Mouse (Mus musculus): Measurements from ENCODE around the gene Dpp7. TPM values are rescaled to one million over a fixed set of nuclear protein-coding genes. Genes with fewer than 3 reads are reported as not detected.
A peak's percentile ranks its signal among the peaks of the same experiment; 100 is the strongest.

Dpp7 gene
- polyA plus RNA-seq, 1 experiment: 15.0 TPM

DNA sequence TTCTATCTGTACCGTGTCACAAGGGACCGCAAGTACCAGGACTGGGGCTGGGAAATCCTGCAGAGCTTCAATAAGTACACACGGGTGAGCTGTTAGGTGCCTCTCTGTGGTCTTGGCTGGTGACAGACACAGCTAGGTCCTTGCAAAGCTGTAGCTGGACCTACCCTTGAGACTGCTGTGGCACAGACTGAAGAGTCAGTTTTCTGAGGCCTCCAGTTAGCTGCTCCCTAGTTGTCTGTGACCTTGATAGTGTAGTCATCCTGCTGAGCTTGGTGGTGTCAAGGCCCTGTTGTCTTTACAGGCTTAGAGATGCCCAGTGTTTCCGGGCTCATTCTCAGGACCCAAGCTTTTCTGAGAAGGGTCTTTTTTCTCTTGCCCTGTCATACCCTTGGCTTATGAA is 6.7 kb downstream of the Dpp7 start:
- H3K27ac ChIP-seq (replicated peaks; ENCODE audit: low read depth, low read length): no peak overlapping the region
- no peak overlapping the region for H3K4me3 ChIP-seq (ENCODE audit: insufficient read depth, low read depth, low read length)
- H3K4me1 ChIP-seq (ENCODE audit: control insufficient read depth, insufficient read depth, insufficient read length, low read length): no peaks in the 10 kb centered on the region

- Histone ChIP-seq H3K27ac (replicated peaks; ENCODE audit: low read depth, low read length) (no peak overlapping the region), H3K4me1 (ENCODE audit: control insufficient read depth, insufficient read depth, insufficient read length, low read length) (no peaks in the 10 kb centered on the region), H3K4me3 (ENCODE audit: insufficient read depth, low read depth, low read length) (no peak overlapping the region)
Observed at GRCm38 (mm10) chr2:25348162-25348561, 8.0 kb downstream of the Dpp7 start.

GRCm38 (mm10) chr2:25338303-25338702 is 17.9 kb downstream of the Dpp7 start:
- Histone ChIP-seq H3K27ac (replicated peaks; ENCODE audit: low read depth, low read length) (no peak overlapping the region), H3K4me1 (ENCODE audit: control insufficient read depth, insufficient read depth, insufficient read length, low read length) (peaks cover 3% of the 10 kb centered on the region; the same call in 1 of the 2 replicates), H3K4me3 (ENCODE audit: insufficient read depth, low read depth, low read length) (no peak overlapping the region)

DNA sequence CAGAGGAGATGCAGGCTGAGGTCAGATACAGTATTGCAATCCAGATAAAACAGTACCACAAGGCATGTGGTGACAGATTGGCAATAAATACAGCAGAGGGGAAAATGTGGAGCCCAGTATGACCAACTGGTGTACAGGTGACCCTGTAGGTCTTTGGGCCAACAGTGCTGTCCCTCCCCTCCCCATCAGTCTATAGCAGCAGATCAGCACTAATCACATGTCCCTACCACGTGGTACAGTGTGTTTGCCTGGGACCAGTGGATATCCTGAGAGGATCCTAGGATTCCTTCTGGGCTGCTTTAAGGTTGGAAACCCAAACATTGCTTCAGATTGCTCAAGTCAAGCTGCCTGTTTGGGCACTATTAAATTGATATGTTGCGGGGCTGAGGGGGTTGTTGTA is 22.6 kb downstream of the Dpp7 start:
- Histone ChIP-seq H3K4me1 (ENCODE audit: control insufficient read depth, insufficient read depth, insufficient read length, low read length) (peaks cover 4% of the 10 kb centered on the region; the same call in 1 of the 2 replicates), H3K4me3 (ENCODE audit: insufficient read depth, low read depth, low read length) (peak overlapping the region; percentile 72), H3K27ac (replicated peaks; ENCODE audit: low read depth, low read length) (no peak overlapping the region)

- Histone ChIP-seq H3K27ac (replicated peaks; ENCODE audit: low read depth, low read length) (peak within 1 kb of the TSS; percentile 84), H3K4me3 (ENCODE audit: insufficient read depth, low read depth, low read length) (peak within 1 kb of the TSS; percentile 94), H3K4me1 (ENCODE audit: control insufficient read depth, insufficient read depth, insufficient read length, low read length) (peaks cover 4% of the 10 kb centered on the region; the same call in 1 of the 2 replicates)
Observed at GRCm38 (mm10) chr2:25332286-25333160, 23.6 kb downstream of the Dpp7 start, which contains the start of gene Man1b1. TSS of gene Man1b1 (plus strand) at chr2:25332338.

- peak overlapping the region; percentile 94 for H3K4me3 ChIP-seq (ENCODE audit: insufficient read depth, low read depth, low read length)
- H3K27ac ChIP-seq (replicated peaks; ENCODE audit: low read depth, low read length): no peak overlapping the region
- peaks cover 4% of the 10 kb centered on the region; the same call in 1 of the 2 replicates for H3K4me1 ChIP-seq (ENCODE audit: control insufficient read depth, insufficient read depth, insufficient read length, low read length)
Observed at GRCm38 (mm10) chr2:25331470-25331869, 24.7 kb downstream of the Dpp7 start.

GRCm38 (mm10) chr2:25328440-25328839 is 27.7 kb downstream of the Dpp7 start:
- Histone ChIP-seq H3K4me3 (ENCODE audit: insufficient read depth, low read depth, low read length) (no peak overlapping the region), H3K4me1 (ENCODE audit: control insufficient read depth, insufficient read depth, insufficient read length, low read length) (peaks cover 3% of the 10 kb centered on the region; the same call in 1 of the 2 replicates), H3K27ac (replicated peaks; ENCODE audit: low read depth, low read length) (no peak overlapping the region)

GRCm38 (mm10) chr2:25326036-25326435 is 30.1 kb downstream of the Dpp7 start:
- Histone ChIP-seq H3K27ac (replicated peaks; ENCODE audit: low read depth, low read length) (no peak overlapping the region), H3K4me3 (ENCODE audit: insufficient read depth, low read depth, low read length) (no peak overlapping the region), H3K4me1 (ENCODE audit: control insufficient read depth, insufficient read depth, insufficient read length, low read length) (no peaks in the 10 kb centered on the region)

DNA sequence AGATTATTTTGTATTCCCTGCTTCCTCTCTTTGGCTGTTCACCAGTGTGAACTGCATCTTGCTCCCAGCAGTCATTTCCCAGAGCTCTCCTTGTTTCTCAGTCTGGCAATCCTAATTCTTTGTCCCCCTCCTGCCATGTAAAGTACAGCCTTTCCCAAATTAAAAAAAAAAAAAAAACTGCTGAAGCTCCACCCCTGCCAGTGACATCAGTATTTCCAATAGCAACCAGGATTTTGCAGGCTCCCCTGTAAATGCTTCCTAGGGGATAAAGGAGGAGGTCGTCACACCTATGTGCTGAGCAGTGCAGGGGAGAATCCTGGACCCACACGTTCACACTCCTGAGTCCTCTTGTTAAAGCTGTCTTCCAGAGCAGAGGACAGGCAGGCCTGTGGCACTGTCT is 36.1 kb downstream of the Dpp7 start:
- Histone ChIP-seq H3K27ac (replicated peaks; ENCODE audit: low read depth, low read length) (no peak overlapping the region), H3K4me3 (ENCODE audit: insufficient read depth, low read depth, low read length) (no peak overlapping the region), H3K4me1 (ENCODE audit: control insufficient read depth, insufficient read depth, insufficient read length, low read length) (no peaks in the 10 kb centered on the region)

- no peak within 1 kb of the TSS for H3K27ac ChIP-seq (replicated peaks; ENCODE audit: low read depth, low read length)
Observed at GRCm38 (mm10) chr2:25318971-25319773, 37.0 kb downstream of the Dpp7 start, which contains the start of gene Grin1. TSS of gene Grin1 (minus strand) at chr2:25319187.

GRCm38 (mm10) chr2:25318119-25318966 is 37.8 kb downstream of the Dpp7 start:
- Histone ChIP-seq H3K4me3 (ENCODE audit: insufficient read depth, low read depth, low read length) (no peak overlapping the region), H3K27ac (replicated peaks; ENCODE audit: low read depth, low read length) (no peak overlapping the region), H3K4me1 (ENCODE audit: control insufficient read depth, insufficient read depth, insufficient read length, low read length) (no peaks in the 10 kb centered on the region)

More at GRCm38 (mm10) chr2:25318971-25319773, 37.0 kb downstream of the Dpp7 start, which contains the start of gene Grin1:
- H3K4me1 ChIP-seq (ENCODE audit: control insufficient read depth, insufficient read depth, insufficient read length, low read length): no peaks in the 10 kb centered on the region
- no peak within 1 kb of the TSS for H3K4me3 ChIP-seq (ENCODE audit: insufficient read depth, low read depth, low read length)

- Histone ChIP-seq H3K27ac (replicated peaks; ENCODE audit: low read depth, low read length) (no peak overlapping the region), H3K4me1 (ENCODE audit: control insufficient read depth, insufficient read depth, insufficient read length, low read length) (no peaks in the 10 kb centered on the region), H3K4me3 (ENCODE audit: insufficient read depth, low read depth, low read length) (no peak overlapping the region)
Observed at GRCm38 (mm10) chr2:25311491-25311891, 44.7 kb downstream of the Dpp7 start.

- no peak overlapping the region for H3K27ac ChIP-seq (replicated peaks; ENCODE audit: low read depth, low read length)
- H3K4me1 ChIP-seq (ENCODE audit: control insufficient read depth, insufficient read depth, insufficient read length, low read length): no peaks in the 10 kb centered on the region
- H3K4me3 ChIP-seq (ENCODE audit: insufficient read depth, low read depth, low read length): no peak overlapping the region
Observed at GRCm38 (mm10) chr2:25310969-25311368, 45.2 kb downstream of the Dpp7 start.

DNA sequence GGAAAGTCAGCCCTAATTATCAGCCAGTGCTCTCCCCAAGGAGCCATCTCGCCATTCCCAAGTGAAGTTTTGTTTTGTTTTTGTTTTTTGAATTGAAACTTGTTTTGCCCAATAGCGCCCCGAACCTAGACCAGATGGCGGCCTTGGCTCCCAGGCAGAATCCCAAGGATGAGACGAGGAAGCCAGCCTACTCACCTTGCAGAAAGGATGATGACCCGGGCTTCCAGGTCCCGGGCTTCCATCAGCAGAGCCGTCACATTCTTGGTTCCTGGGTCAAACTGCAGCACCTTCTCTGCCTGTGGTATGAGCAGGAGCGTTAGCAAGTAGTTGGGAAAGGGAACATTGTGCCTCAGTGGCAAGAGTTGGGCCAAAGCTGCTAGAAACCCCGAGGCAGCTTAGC is 46.0 kb downstream of the Dpp7 start:
- Histone ChIP-seq H3K27ac (replicated peaks; ENCODE audit: low read depth, low read length) (no peak overlapping the region), H3K4me1 (ENCODE audit: control insufficient read depth, insufficient read depth, insufficient read length, low read length) (no peaks in the 10 kb centered on the region), H3K4me3 (ENCODE audit: insufficient read depth, low read depth, low read length) (no peak overlapping the region)
